Mouse (Mus musculus) urinary bladder, postnatal 14 days (tissue): ENCODE results near the gene Efhd2.

ENCODE experiments used
- DNase-seq: peaks from one replicate; pipeline ENCODE4 v3.0.0; 2021; ENCODE audit warnings: low spot score

Gene Efhd2

GRCm38 (mm10) chr4:141879875-141880274 is 5.2 kb upstream of the Efhd2 start:
- DNase-seq, result no peak

- no peak for DNase-seq
These were observed 4.4 kb upstream of the Efhd2 start for GRCm38 (mm10) chr4:141879074-141879473.

GRCm38 (mm10) chr4:141878621-141879020 is 3.9 kb upstream of the Efhd2 start:
- DNase-seq, result no peak

- no peak for DNase-seq
These were observed 875 bp upstream of the Efhd2 start for GRCm38 (mm10) chr4:141875481-141876108.

GRCm38 (mm10) chr4:141874111-141874600 is 564 bp downstream of the Efhd2 start:
- DNase-seq, result no peak

GRCm38 (mm10) chr4:141872977-141873376 is 1.7 kb downstream of the Efhd2 start:
- no peak for DNase-seq

GRCm38 (mm10) chr4:141871909-141872308 is 2.8 kb downstream of the Efhd2 start:
- no peak for DNase-seq

GRCm38 (mm10) chr4:141871333-141871725 is 3.4 kb downstream of the Efhd2 start:
- no peak for DNase-seq

- peak; percentile 47 for DNase-seq
These were observed 3.9 kb downstream of the Efhd2 start for GRCm38 (mm10) chr4:141870666-141871332.

GRCm38 (mm10) chr4:141869436-141870215 is 5.1 kb downstream of the Efhd2 start:
- DNase-seq, result no peak

GRCm38 (mm10) chr4:141868051-141868450 is 6.7 kb downstream of the Efhd2 start:
- no peak for DNase-seq

GRCm38 (mm10) chr4:141867498-141867897 is 7.2 kb downstream of the Efhd2 start:
- peak; percentile 60 for DNase-seq

- DNase-seq, result no peak
These were observed 7.7 kb downstream of the Efhd2 start for GRCm38 (mm10) chr4:141866933-141867490.

- DNase-seq, result no peak
These were observed 9.1 kb downstream of the Efhd2 start for GRCm38 (mm10) chr4:141865600-141865999.

GRCm38 (mm10) chr4:141865006-141865405 is 9.7 kb downstream of the Efhd2 start:
- no peak for DNase-seq

- DNase-seq, result no peak
These were observed 10.2 kb downstream of the Efhd2 start for GRCm38 (mm10) chr4:141864506-141864905.

- DNase-seq, result no peak
These were observed 10.9 kb downstream of the Efhd2 start for GRCm38 (mm10) chr4:141863726-141864280.

GRCm38 (mm10) chr4:141862867-141863266 is 11.9 kb downstream of the Efhd2 start:
- no peak for DNase-seq

- DNase-seq, result no peak
These were observed 13.0 kb downstream of the Efhd2 start for GRCm38 (mm10) chr4:141861591-141862295.

- no peak for DNase-seq
These were observed 14.4 kb downstream of the Efhd2 start for GRCm38 (mm10) chr4:141860246-141860841.

GRCm38 (mm10) chr4:141859351-141859750 is 15.4 kb downstream of the Efhd2 start:
- DNase-seq, result no peak
